Mouse (Mus musculus) lung, adult 2 months (tissue): ENCODE data around the gene Mapk14.

Experiments used
- CTCF ChIP-seq: fragments of 200-500 bp; IDR thresholded peaks from 2 replicates; pipeline ENCODE4 v1.5.1; 2011; ENCODE audit warnings: mild to moderate bottlenecking, low read length, control low read depth; ENCODE audit not compliant: insufficient read depth
- POLR2A ChIP-seq: fragments of 200-500 bp; IDR thresholded peaks from 2 replicates; pipeline ENCODE4 v1.6.1; 2011; ENCODE audit warnings: low read depth, mild to moderate bottlenecking, control low read depth, low read length, borderline replicate concordance; ENCODE audit errors: extremely low read depth

- no peak for TF ChIP-seq CTCF
- no peak for TF ChIP-seq POLR2A
These were observed 56.9 kb downstream of the Mapk14 start for GRCm38 (mm10) chr17:28748001-28748400.
